21 mouse cellular contexts compared by ENCODE assay signal in genomic region chr8:72190215-72190539, GRCm38 (mm10). TPM values are rescaled to one million over a fixed set of nuclear protein-coding genes. Genes with fewer than 3 reads are reported as not detected.
A peak's percentile ranks its signal among the peaks of the same experiment; 100 is the strongest.
DNase-seq lines count a peak whose midpoint lies in the region; ATAC-seq and TF ChIP-seq lines count a peak whose summit lies in the region.
"Had no signal": no experiment of that assay in that cellular context is flagged by ENCODE, and none has a peak within 500 bp of the region (broad histone marks: within the 10 kb centered on the region; RNA-seq: fewer than 3 reads in every experiment).

No protein-coding gene starts in this region.

- H3K9me3 ChIP-seq in lung, postnatal 0 days (ENCODE audit: low read length) = no peaks in the 10 kb centered on the region
- H3K9me3 ChIP-seq in stomach, embryonic 15.5 days = no peaks in the 10 kb centered on the region
- H3K9me3 ChIP-seq in midbrain, postnatal 0 days (ENCODE audit: low read length) = no peaks in the 10 kb centered on the region
- no peaks in the 10 kb centered on the region for H3K9me3 ChIP-seq in midbrain, embryonic 11.5 days (ENCODE audit: control insufficient read depth, low read length)
- H3K9me3 ChIP-seq: hindbrain, embryonic 12.5 days had no signal

- TF ChIP-seq POLR2A in bone marrow, adult 2 months (IDR thresholded peaks at IDR 0.05; ENCODE audit: borderline replicate concordance, control insufficient read depth, low read depth, low read length) = peak; percentile 25; the same call in 1 of the 2 replicates

- no peak for DNase-seq in lung, postnatal 0 days (ENCODE audit: low spot score)
- DNase-seq in lung, postnatal 36 days = no peak
- no peak for DNase-seq in midbrain, postnatal 0 days (ENCODE audit: low spot score)
- no peak for DNase-seq in left cerebral cortex, adult 9 months (ENCODE audit: low spot score in 2 of 2)
- DNase-seq in midbrain, embryonic 11.5 days (ENCODE audit: low spot score, missing footprints) = no peak
- DNase-seq: cerebellum, adult 18-20 months; gastrocnemius, postnatal 10 days; kidney, adult 2 months; right cerebral cortex, postnatal 25 days had no signal

- H3K36me3 ChIP-seq in lung, postnatal 0 days (ENCODE audit: insufficient read depth, low read length) = no peaks in the 10 kb centered on the region
- H3K36me3 ChIP-seq in stomach, embryonic 15.5 days = no peaks in the 10 kb centered on the region
- no peaks in the 10 kb centered on the region for H3K36me3 ChIP-seq in midbrain, postnatal 0 days (ENCODE audit: insufficient read depth, low read length)
- H3K36me3 ChIP-seq in midbrain, embryonic 11.5 days (ENCODE audit: control insufficient read depth, insufficient read depth, low read length) = no peaks in the 10 kb centered on the region
- H3K36me3 ChIP-seq: hindbrain, embryonic 12.5 days had no signal

- TF ChIP-seq EP300 in lung, postnatal 0 days (IDR thresholded peaks at IDR 0.05) = no peak

- no peaks in the 10 kb centered on the region for H3K27me3 ChIP-seq in lung, postnatal 0 days (replicated peaks; ENCODE audit: insufficient read depth, low read length)
- H3K27me3 ChIP-seq in stomach, embryonic 15.5 days (replicated peaks) = no peaks in the 10 kb centered on the region
- no peaks in the 10 kb centered on the region for H3K27me3 ChIP-seq in midbrain, postnatal 0 days (ENCODE audit: insufficient read depth, low read length)
- no peaks in the 10 kb centered on the region for H3K27me3 ChIP-seq in midbrain, embryonic 11.5 days (ENCODE audit: control insufficient read depth, insufficient read depth, low read length)
- H3K27me3 ChIP-seq: hindbrain, embryonic 12.5 days; Patski had no signal

- ATAC-seq in lung, postnatal 0 days = no peak
- ATAC-seq in megakaryocyte, adult 5-6 weeks (ENCODE audit: poor library complexity, severe bottlenecking) = peak; percentile 75
- no peak for ATAC-seq in stomach, embryonic 15.5 days (ENCODE audit: insufficient read depth, low FRiP score, low read depth)
- ATAC-seq in midbrain, postnatal 0 days (ENCODE audit: low FRiP score) = no peak
- ATAC-seq in midbrain, embryonic 11.5 days (ENCODE audit: low FRiP score) = no peak
- ATAC-seq: forebrain, embryonic 16.5 days had no signal

- peak overlapping the region; percentile 73 for H3K27ac ChIP-seq in lung, postnatal 0 days (ENCODE audit: low read length)
- peak overlapping the region; percentile 92 for H3K27ac ChIP-seq in bone marrow, adult 2 months (ENCODE audit: control insufficient read depth, insufficient read depth, low read depth, low read length, poor library complexity)
- H3K27ac ChIP-seq in stomach, embryonic 15.5 days = peak overlapping the region; percentile 67
- no peak overlapping the region for H3K27ac ChIP-seq in midbrain, postnatal 0 days (ENCODE audit: low read depth, low read length)
- no peak overlapping the region for H3K27ac ChIP-seq in midbrain, embryonic 11.5 days (ENCODE audit: low read depth, low read length)
- H3K27ac ChIP-seq: hindbrain, embryonic 12.5 days; left cerebral cortex, adult 2 months; macrophage had no signal

- 38% methylated on average over 2 of the region's 2 CpGs for WGBS in lung, postnatal 0 days
- 8% methylated on average over 2 of the region's 2 CpGs for WGBS in bone marrow, adult 2 months
- 55% methylated on average over 2 of the region's 2 CpGs for WGBS in stomach, embryonic 15.5 days
- 89% methylated on average over 2 of the region's 2 CpGs for WGBS in midbrain, postnatal 0 days
- 86% methylated on average over 2 of the region's 2 CpGs for WGBS in midbrain, embryonic 11.5 days

- H3K4me2 ChIP-seq in lung, postnatal 0 days (replicated peaks; ENCODE audit: low read depth, low read length) = no peak overlapping the region
- 0 out of 2 replicates have a peak overlapping the region, but pooled peaks have one; percentile 3 for H3K4me2 ChIP-seq in stomach, embryonic 15.5 days
- no peak overlapping the region for H3K4me2 ChIP-seq in midbrain, postnatal 0 days (ENCODE audit: low read depth, low read length, poor library complexity, severe bottlenecking)
- H3K4me2 ChIP-seq in midbrain, embryonic 11.5 days = no peak overlapping the region
- H3K4me2 ChIP-seq: hindbrain, embryonic 12.5 days had no signal

- no peak overlapping the region for H3K4me3 ChIP-seq in lung, postnatal 0 days (ENCODE audit: low read depth, low read length)
- peak overlapping the region; percentile 90 for H3K4me3 ChIP-seq in bone marrow, adult 2 months (replicated peaks; ENCODE audit: control insufficient read depth, low read depth, low read length)
- H3K4me3 ChIP-seq in stomach, embryonic 15.5 days (replicated peaks) = no peak overlapping the region
- no peak overlapping the region for H3K4me3 ChIP-seq in midbrain, postnatal 0 days (ENCODE audit: low read depth, low read length)
- H3K4me3 ChIP-seq in midbrain, embryonic 11.5 days (ENCODE audit: low read depth, low read length) = no peak overlapping the region
- H3K4me3 ChIP-seq: hindbrain, embryonic 12.5 days; left cerebral cortex, adult 2 months had no signal

- no peaks in the 10 kb centered on the region for H3K4me1 ChIP-seq in lung, postnatal 0 days (ENCODE audit: insufficient read depth, low read depth, low read length)
- peaks cover 5% of the 10 kb centered on the region for H3K4me1 ChIP-seq in bone marrow, adult 2 months (ENCODE audit: control insufficient read depth, insufficient read depth, low read length)
- no peaks in the 10 kb centered on the region for H3K4me1 ChIP-seq in stomach, embryonic 15.5 days
- no peaks in the 10 kb centered on the region for H3K4me1 ChIP-seq in midbrain, postnatal 0 days (ENCODE audit: insufficient read depth, low read length)
- no peaks in the 10 kb centered on the region for H3K4me1 ChIP-seq in midbrain, embryonic 11.5 days (ENCODE audit: control insufficient read depth, insufficient read depth, low read length)
- H3K4me1 ChIP-seq: hindbrain, embryonic 12.5 days had no signal

- TF ChIP-seq CTCF in lung, postnatal 0 days (IDR thresholded peaks at IDR 0.05) = no peak
- TF ChIP-seq CTCF in bone marrow, adult 2 months (IDR thresholded peaks at IDR 0.05; ENCODE audit: control insufficient read depth, insufficient read depth, low read length) = no peak; the same call in 1 of the 2 replicates
- no peak for TF ChIP-seq CTCF in midbrain, postnatal 0 days (IDR thresholded peaks at IDR 0.05)

- H3K9ac ChIP-seq in lung, postnatal 0 days (replicated peaks; ENCODE audit: low read depth) = no peak overlapping the region
- H3K9ac ChIP-seq in stomach, embryonic 15.5 days = no peak overlapping the region
- H3K9ac ChIP-seq in midbrain, postnatal 0 days (replicated peaks; ENCODE audit: low read length, poor library complexity, severe bottlenecking) = no peak overlapping the region
- H3K9ac ChIP-seq in midbrain, embryonic 11.5 days (ENCODE audit: low read length) = no peak overlapping the region
- H3K9ac ChIP-seq: hindbrain, embryonic 12.5 days had no signal

RNA-seq across cellular contexts. Expression of gene Hsh2d, which starts 0.7 kb away (rescaled TPM):
- 0.46 and 0.78 TPM in 2 replicates for polyA plus RNA-seq in lung, postnatal 0 days (2015; fragmentation: Nextera tagmentation; extraction: Ambion mirVana)
- 6.4 and 7.7 TPM in 2 replicates for polyA plus RNA-seq in bone marrow, adult 2 months (2011; ENCODE audit: insufficient read depth, insufficient read length, low replicate concordance, missing spikeins)
- 8.3 and 12.3 TPM in 2 replicates for total RNA-seq in megakaryocyte, adult 5-6 weeks (2015)
- 6.7 and 6.9 TPM in 2 replicates for total RNA-seq in megakaryocyte, adult 5-6 weeks (2017)
- polyA plus RNA-seq in stomach, embryonic 15.5 days (2015; fragmentation: Nextera tagmentation; extraction: Ambion mirVana) = 1.2 and 1.3 TPM in 2 replicates
- total RNA-seq in midbrain, postnatal 0 days (2014; rRNA removed) = 0.24 and 0.55 TPM in 2 replicates
- not detected in 2 replicates for polyA plus RNA-seq in midbrain, postnatal 0 days (2015; fragmentation: Nextera tagmentation; extraction: Ambion mirVana)
- polyA plus RNA-seq in midbrain, embryonic 11.5 days (2014; fragmentation: Nextera tagmentation; extraction: Ambion mirVana) = not detected in 2 replicates
- total RNA-seq: gastrocnemius, postnatal 10 days; left cerebral cortex, adult 2 months had no signal
- polyA plus RNA-seq: forebrain, embryonic 16.5 days; heart, embryonic 14.5 days; hindbrain, embryonic 12.5 days had no signal

RNA-seq across cellular contexts. Expression of gene Cib3, which starts 22.5 kb away (rescaled TPM):
- 0.17 and 0.25 TPM in 2 replicates for polyA plus RNA-seq in lung, postnatal 0 days (2015; fragmentation: Nextera tagmentation; extraction: Ambion mirVana)
- not detected in 2 replicates for polyA plus RNA-seq in bone marrow, adult 2 months (2011; ENCODE audit: insufficient read depth, insufficient read length, low replicate concordance, missing spikeins)
- 0.21 TPM in 1 of 2 replicates, not detected in the other for total RNA-seq in megakaryocyte, adult 5-6 weeks (2015)
- 0.16 and 0.55 TPM in 2 replicates for total RNA-seq in megakaryocyte, adult 5-6 weeks (2017)
- 0.19 TPM in 1 of 2 replicates, not detected in the other for polyA plus RNA-seq in stomach, embryonic 15.5 days (2015; fragmentation: Nextera tagmentation; extraction: Ambion mirVana)
- not detected in 2 replicates for total RNA-seq in midbrain, postnatal 0 days (2014; rRNA removed)
- not detected in 2 replicates for polyA plus RNA-seq in midbrain, postnatal 0 days (2015; fragmentation: Nextera tagmentation; extraction: Ambion mirVana)
- not detected in 2 replicates for polyA plus RNA-seq in midbrain, embryonic 11.5 days (2014; fragmentation: Nextera tagmentation; extraction: Ambion mirVana)
- total RNA-seq: gastrocnemius, postnatal 10 days had no signal
- polyA plus RNA-seq: brain, embryonic 14.5 days; forebrain, embryonic 16.5 days; heart, embryonic 14.5 days; hindbrain, embryonic 12.5 days; kidney, adult 2 months; large intestine, adult 2 months; limb, embryonic 14.5 days; macrophage; Patski had no signal

RNA-seq across cellular contexts. Expression of gene Gm11034, which starts 23.3 kb away (rescaled TPM):
- polyA plus RNA-seq in lung, postnatal 0 days (2015; fragmentation: Nextera tagmentation; extraction: Ambion mirVana) = not detected in 2 replicates
- not detected in 2 replicates for polyA plus RNA-seq in bone marrow, adult 2 months (2011; ENCODE audit: insufficient read depth, insufficient read length, low replicate concordance, missing spikeins)
- total RNA-seq in megakaryocyte, adult 5-6 weeks (2015) = not detected in 2 replicates
- not detected in 2 replicates for total RNA-seq in megakaryocyte, adult 5-6 weeks (2017)
- polyA plus RNA-seq in stomach, embryonic 15.5 days (2015; fragmentation: Nextera tagmentation; extraction: Ambion mirVana) = not detected in 2 replicates
- total RNA-seq in midbrain, postnatal 0 days (2014; rRNA removed) = not detected in 2 replicates
- polyA plus RNA-seq in midbrain, postnatal 0 days (2015; fragmentation: Nextera tagmentation; extraction: Ambion mirVana) = not detected in 2 replicates
- polyA plus RNA-seq in midbrain, embryonic 11.5 days (2014; fragmentation: Nextera tagmentation; extraction: Ambion mirVana) = not detected in 2 replicates
- total RNA-seq: gastrocnemius, postnatal 10 days; left cerebral cortex, adult 2 months had no signal
- polyA plus RNA-seq: brain, embryonic 14.5 days; forebrain, embryonic 16.5 days; heart, embryonic 14.5 days; hindbrain, embryonic 12.5 days; kidney, adult 2 months; large intestine, adult 2 months; limb, embryonic 14.5 days; macrophage; Patski had no signal

RNA-seq across cellular contexts. Expression of gene Rab8a, which starts 29.2 kb away (rescaled TPM):
- polyA plus RNA-seq in lung, postnatal 0 days (2015; fragmentation: Nextera tagmentation; extraction: Ambion mirVana) = 67.3 and 68.0 TPM in 2 replicates
- polyA plus RNA-seq in bone marrow, adult 2 months (2011; ENCODE audit: insufficient read depth, insufficient read length, low replicate concordance, missing spikeins) = 36.5 and 38.5 TPM in 2 replicates
- total RNA-seq in megakaryocyte, adult 5-6 weeks (2015) = 63.8 and 66.5 TPM in 2 replicates
- 436 and 580 TPM in 2 replicates for total RNA-seq in megakaryocyte, adult 5-6 weeks (2017)
- polyA plus RNA-seq in stomach, embryonic 15.5 days (2015; fragmentation: Nextera tagmentation; extraction: Ambion mirVana) = 131 and 141 TPM in 2 replicates
- total RNA-seq in midbrain, postnatal 0 days (2014; rRNA removed) = 32.9 and 43.0 TPM in 2 replicates
- 66.7 and 66.9 TPM in 2 replicates for polyA plus RNA-seq in midbrain, postnatal 0 days (2015; fragmentation: Nextera tagmentation; extraction: Ambion mirVana)
- 103 and 107 TPM in 2 replicates for polyA plus RNA-seq in midbrain, embryonic 11.5 days (2014; fragmentation: Nextera tagmentation; extraction: Ambion mirVana)

RNA-seq across cellular contexts. Expression of gene Fam32a, which starts 29.4 kb away (rescaled TPM):
- polyA plus RNA-seq in lung, postnatal 0 days (2015; fragmentation: Nextera tagmentation; extraction: Ambion mirVana) = 63.7 and 69.3 TPM in 2 replicates
- polyA plus RNA-seq in bone marrow, adult 2 months (2011; ENCODE audit: insufficient read depth, insufficient read length, low replicate concordance, missing spikeins) = 34.8 and 47.9 TPM in 2 replicates
- 68.0 and 69.3 TPM in 2 replicates for total RNA-seq in megakaryocyte, adult 5-6 weeks (2015)
- 57.1 and 62.0 TPM in 2 replicates for total RNA-seq in megakaryocyte, adult 5-6 weeks (2017)
- 69.2 and 75.8 TPM in 2 replicates for polyA plus RNA-seq in stomach, embryonic 15.5 days (2015; fragmentation: Nextera tagmentation; extraction: Ambion mirVana)
- total RNA-seq in midbrain, postnatal 0 days (2014; rRNA removed) = 113 and 116 TPM in 2 replicates
- 91.6 and 92.5 TPM in 2 replicates for polyA plus RNA-seq in midbrain, postnatal 0 days (2015; fragmentation: Nextera tagmentation; extraction: Ambion mirVana)
- polyA plus RNA-seq in midbrain, embryonic 11.5 days (2014; fragmentation: Nextera tagmentation; extraction: Ambion mirVana) = 73.1 and 77.8 TPM in 2 replicates

Comparison
In these comparisons a context has a peak if more than half of its experiments do, and no peak if none do; other contexts are left out.
1. H3K27ac ChIP-seq: peak in lung, postnatal 0 days (single experiment), bone marrow, adult 2 months (single experiment) and stomach, embryonic 15.5 days (single experiment); none in midbrain, postnatal 0 days (single experiment) and midbrain, embryonic 11.5 days (single experiment).